Mouse (Mus musculus): Measurements from ENCODE around the gene Atg14. TPM values are rescaled to one million over a fixed set of nuclear protein-coding genes. Genes with fewer than 3 reads are reported as not detected.
"Not testable (repeated sequence)": the region's sequence is repeated elsewhere in the genome, so short reads cannot be mapped to it uniquely, and the experiment has no call there.

Atg14 gene
- 10.9 and 13.1 TPM in 2 replicates for polyA plus RNA-seq (2012; rRNA removed)

DNA sequence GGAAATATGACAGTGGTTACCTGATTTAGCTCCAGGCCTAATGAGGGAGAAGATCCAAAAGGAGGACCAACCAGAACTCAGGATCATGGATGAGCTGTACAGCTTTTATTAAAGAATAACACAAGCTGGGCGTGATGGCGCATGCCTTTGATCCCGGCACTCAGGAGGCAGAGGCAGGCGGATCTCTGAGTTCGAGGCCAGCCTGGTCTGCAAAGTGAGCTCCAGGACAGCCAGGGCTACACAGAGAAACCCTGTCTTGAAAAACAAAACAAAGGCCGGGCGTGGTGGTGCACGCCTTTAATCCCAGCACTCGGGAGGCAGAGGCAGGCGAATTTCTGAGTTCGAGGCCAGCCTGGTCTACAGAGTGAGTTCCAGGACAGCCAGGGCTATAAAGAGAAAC lies at the start of gene Atg14:
Gene Atg14, minus strand, starts transcription at position 101 of the 400 bp plus-strand sequence.
- DNase-seq (ENCODE audit: low spot score): not testable (repeated sequence)

DNA sequence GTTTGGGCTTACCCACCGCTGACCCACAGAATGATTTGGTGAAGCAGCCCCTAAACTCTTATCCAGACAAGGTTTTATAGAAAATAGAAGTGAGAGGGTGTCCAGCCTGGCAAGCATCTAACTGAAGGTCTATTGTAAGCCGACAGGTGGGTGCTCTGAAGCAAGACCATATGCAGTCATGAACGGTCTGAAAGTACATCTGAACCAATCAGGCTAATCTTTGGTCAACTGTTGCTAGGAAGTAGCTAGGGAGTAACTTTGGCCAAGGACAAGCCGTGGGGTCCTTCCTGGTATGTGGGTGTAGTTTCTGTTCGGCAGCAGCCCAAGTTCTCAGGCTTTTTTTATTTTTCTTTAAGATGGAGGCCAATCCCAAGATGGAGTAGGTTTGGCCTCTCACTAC lies 48.4 kb upstream of the Atg14 start:
- DNase-seq (ENCODE audit: low spot score): no peak

DNA sequence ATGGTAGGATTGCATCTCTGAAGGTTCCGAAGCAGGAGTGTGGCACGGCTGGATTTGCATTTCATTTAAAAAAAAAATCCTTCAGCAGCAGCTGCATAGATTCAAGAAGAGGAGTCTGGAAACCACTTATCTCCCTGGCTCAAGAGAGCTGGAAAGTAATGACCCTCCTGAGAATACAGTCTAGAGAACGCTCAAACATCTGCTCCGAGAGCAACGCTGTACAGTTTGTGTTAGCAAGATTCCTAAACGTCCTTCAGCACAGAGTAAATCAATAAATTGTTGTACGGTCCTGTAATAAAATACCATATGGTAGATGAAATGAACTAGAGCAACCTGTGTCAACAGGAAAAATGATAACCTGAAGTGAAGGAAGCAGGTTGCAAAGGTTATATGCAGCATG lies 42.8 kb upstream of the Atg14 start:
- no peak for DNase-seq (ENCODE audit: low spot score)

DNA sequence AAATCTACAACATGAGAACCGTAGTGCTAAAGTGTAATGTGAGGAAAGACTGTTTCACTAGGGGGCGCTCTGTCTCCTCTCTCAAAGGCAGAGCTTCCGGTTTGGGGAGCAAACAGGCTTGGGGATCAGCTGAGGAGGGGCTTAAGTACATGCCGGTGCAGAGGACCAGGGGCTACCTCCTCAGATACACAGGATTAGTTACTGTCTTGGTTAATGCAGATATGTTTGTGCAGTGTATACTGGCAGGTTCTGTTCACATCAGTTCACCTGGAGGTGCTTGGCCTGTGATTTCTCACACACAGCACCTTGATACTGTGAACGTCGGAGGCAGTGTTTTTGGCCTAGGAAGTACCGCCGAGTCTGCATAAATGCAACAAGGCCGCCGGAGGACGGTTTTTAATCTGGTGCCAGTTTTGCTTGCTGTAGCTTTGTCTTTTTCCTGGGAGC lies 27.5 kb upstream of the Atg14 start:
- DNase-seq (ENCODE audit: low spot score): peak; percentile 40

DNA sequence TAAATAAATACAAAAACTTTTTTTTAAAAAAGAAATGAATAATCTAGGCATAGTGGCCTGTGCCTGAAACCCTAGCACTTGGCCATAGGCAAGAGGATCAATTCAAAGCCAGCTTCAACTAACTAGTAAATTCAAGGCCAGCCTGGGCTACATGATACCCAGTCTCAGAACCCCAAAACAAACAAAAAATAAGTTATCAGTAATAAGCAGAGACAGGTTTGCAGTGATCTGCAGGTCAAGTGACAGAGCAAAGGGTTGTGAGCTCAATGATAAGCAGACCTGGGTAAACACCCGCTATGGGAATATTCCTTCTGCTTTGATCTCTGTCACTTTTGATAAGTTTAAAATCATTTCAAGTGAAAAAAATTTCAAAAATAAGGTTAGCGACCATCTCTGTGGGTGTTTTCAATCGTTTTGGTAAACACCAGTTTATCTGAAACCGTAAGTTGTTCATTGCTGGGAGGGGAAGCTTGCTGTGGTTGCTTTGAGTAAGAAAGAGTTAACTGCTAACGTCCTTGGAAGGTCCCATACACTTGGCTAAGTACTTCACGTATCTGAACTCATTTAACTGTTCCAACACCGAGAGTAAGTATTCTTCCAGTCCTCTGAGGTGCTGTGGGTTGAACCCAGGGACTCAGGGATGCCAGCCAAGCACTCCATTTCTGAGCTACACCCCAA lies 24.1 kb upstream of the Atg14 start:
- no peak for DNase-seq (ENCODE audit: low spot score)

DNA sequence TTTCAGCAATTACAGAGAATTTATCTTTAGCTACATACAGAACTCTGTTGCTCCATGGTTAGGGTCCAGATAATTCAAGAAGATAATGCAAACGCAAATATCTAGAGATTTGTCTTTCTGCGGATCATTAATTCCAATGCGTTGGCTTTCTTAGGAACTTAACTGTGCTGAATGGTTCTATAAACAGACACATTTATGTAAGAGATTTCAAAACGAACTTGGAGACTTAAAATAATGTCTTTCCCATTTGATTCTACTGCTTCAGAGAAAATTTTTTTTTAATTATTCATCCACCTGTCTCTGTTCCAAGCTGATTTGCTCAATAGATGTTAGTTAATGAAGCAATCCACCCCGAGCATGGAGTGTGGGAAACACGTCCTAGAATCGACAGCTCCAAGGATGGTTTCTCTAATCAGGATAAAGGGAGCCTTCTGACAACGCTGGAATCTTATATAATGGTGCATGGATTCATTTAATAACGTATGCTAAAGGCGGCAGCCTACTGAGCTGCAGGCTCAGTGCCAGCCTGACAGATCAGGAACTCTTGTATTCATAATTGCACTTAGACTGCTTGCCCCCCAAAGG lies 20.0 kb upstream of the Atg14 start:
- DNase-seq (ENCODE audit: low spot score): no peak

DNA sequence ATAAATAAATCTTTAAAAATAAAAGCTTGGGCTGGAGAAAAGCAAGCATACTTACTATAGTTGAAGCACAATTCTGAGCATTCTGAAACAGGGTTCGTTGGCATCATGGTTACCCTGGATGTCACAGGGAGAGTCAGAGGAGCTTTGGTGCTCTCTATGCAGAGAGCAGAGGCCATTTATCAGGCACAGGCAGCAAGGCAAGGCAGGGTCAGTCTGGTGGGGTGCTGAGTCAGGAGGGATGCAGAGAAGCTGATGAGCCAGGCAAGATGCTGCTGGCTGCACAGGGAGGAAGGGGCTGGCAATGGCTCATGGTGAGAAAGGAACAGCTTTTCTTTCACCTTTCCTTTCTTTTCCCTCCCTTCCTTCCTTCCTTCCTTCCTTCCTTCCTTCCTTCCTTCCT lies 19.0 kb upstream of the Atg14 start:
- no peak for DNase-seq (ENCODE audit: low spot score)

DNA sequence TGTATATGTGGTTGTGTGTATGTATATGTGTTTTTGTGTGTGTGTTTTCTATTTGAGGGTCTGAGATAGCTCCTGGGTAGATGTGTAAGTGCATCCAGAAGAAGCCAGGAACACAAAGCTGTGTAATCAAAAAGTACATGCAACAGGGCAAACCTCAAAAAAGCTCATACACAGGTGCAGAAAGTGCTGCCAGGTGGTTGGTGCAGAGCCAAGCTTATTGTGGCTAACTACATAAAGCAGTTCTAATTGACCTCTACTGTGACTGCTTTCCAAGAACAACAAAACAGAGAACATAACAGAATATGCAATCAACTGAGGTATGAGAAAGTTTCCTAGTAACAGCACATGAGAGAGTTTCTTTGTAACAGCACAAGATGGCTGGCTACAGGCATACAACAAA lies 13.9 kb upstream of the Atg14 start:
- no peak for DNase-seq (ENCODE audit: low spot score)

DNA sequence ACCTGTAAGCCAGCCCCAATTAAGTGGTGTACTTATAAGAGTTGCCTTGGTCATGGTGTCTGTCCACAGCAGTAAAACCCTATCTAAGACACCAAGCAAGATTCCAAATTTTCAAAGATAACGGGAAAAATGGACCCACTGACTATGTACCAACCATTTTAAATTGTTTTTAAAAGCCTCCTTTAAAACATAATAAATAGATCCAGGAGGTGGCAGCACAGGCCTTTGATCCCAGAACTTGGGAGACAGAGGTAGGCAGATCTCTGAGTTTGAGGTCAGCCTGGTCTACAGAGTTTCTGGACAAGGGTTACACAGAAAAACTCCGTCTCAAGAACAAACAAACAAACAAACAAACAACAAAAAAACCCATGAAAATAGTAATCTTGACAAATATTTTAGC lies 11.2 kb upstream of the Atg14 start:
- DNase-seq (ENCODE audit: low spot score): no peak

DNA sequence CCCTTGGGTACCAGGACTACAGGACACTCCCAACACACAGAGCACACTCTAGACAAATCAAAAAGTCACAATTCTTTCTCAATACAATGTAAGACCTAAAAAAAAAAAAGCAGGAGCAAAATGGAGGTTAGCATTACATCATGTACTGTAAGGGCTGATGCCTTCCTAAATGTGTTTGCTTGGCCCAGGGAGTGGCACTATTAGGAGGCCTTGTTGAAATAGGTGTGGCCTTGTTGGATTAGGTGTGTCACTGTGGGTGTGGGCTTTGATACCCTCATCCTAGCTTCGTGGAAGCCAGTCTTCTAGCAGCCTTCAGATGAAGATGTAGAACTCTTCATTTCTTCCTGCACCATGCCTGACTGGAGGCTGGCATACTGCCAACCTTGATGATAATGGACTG lies 10.8 kb upstream of the Atg14 start:
- no peak for DNase-seq (ENCODE audit: low spot score)

DNA sequence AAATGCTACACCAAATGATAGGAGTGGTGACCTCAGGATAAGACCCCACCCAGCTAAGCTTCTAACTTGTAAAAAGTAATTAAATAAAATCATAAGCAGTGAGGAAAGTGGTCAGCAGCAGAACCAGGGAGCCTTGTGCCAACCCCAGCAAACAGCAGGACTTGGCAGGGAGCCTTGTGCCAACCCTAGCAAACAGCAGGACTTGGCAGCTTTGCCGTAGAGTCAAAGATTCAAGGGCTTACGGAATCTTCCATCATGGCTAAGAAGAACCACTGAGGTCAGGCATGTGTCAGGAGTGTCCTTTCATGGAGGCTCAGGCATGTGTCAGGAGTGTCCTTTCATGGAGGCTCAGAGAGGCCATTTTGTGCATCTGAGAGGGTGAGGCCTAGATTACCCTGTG lies 7.6 kb upstream of the Atg14 start:
- no peak for DNase-seq (ENCODE audit: low spot score)

DNA sequence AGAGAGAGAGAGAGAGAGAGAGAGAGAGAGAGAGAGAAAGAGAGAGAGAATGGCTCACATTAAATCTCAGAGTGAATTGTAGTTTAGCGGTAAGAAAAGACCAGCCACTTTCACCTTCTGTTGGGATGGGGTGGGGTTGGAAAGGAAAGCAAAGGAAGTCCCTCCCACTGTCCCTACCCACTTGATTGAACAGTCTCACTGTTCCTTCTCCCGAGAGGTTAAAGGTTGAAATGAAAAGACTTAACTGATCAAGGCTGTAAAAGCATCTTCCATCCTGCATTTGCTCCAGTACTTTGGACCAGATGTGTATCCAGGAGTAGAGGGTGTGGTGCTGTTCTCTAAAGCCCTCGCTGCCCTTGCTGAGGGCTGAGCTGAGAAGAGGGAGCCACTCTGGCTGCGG lies 6.2 kb upstream of the Atg14 start:
- no peak for DNase-seq (ENCODE audit: low spot score)

DNA sequence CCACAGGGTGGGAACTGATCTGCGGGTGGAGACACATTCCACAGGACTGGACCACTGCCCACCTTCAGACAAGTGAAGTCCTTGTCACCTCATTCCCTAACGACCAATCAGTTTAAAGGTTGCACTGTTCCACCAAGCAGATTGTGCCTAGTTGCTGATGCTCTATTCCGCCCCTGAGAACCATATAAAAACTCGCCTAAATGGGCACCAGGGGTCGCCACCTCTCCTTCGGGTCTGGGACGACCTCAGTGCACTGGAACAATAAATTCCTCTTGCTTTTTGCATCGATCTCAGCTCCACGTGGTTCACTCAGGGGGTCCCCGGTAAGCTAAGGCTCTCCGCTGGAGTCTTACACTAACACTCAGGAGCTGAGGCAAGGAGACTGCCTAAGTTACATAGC lies 4.3 kb upstream of the Atg14 start:
- DNase-seq (ENCODE audit: low spot score): no peak

DNA sequence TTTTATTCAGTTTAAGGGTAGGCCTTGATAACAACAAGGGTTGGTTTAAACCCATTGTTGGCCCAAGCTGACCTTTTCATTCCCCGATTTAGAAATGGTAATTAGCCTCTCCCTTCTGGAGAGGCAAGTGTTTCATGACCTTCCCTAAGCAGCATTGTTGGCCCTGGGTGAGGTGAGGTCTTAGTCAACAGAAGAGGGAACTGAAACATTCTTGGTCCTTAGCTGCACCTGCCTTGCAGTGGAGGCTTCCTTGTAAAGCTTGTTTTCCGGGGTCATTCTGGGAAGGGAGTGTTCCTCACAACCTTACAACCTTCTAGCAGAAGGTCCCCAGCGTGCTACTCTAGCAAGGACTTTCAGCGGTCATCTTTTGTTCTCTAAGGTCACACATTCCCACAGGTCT lies 2.3 kb upstream of the Atg14 start:
- no peak for DNase-seq (ENCODE audit: low spot score)

DNA sequence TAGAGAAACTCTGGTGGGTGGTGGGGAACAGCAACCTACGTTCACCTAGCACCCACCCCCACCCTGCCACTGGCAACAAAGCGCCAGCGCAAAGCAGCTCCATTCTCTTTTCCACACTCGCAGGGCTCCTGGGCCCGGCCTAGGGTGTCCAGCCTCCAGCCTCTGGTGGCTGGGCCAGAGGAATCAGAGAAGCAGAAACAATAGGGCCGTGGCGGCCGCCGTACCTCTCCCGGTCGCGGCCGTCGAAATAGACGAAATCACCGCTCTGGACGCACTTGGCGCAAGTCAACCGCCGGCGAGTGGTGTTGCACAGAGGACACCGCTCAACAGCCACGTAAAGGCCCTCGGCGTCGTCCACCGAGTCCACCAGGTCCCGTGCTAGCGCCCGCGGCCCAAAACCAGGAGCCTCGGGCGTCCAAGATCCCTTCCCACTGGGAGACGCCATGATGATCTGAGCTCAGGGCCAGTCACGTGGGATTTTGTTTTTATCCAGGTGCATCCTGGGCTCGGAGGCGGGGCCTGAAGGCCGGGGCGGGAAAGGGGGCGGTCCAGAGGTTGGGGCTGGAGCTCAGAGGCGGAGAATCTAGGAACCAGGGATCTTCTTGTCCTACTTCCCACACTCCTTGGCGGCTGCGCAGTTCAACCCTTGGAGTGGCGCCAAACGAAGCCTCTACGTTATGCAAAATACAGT lies 2.3 kb downstream of the Atg14 start:
- DNase-seq (ENCODE audit: low spot score): peak; percentile 82

DNA sequence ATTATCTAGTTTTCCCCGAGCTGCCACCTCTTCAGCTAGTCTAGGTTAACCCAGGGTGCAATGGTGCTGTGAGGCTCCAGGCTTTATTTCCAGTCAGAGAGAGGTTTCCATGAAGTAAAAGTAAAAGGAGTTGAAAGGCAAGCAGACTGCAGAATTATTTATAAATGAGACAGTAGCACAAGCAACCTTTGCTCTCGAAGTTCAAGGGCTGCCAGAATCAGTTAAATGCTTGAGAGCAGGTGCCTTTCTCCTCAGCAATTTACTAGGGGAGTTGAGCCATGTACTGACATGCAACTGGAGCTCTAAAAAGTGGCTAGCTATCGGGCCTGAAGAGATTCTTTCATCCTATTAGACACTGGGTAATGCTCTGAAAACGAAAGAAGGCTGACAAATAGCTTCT lies 7.3 kb downstream of the Atg14 start:
- no peak for DNase-seq (ENCODE audit: low spot score)

DNA sequence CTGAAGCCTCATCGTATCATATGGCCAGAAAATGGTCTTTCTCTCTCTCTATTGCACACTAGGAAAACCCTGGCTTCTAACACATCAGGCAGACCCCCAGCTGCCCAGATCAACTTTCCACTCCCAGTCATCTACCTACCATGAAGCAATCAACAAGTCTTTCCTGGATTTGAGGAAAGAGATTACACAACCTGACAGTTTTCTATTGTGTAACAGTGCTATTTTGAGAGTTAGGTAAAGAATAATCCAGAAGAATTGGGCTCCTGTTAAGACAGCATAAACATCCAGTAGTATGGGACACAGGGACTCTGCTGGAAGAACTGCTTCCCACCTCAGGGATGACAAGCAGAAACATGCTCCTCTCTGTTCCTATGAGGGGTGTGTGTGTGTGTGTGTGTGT lies 7.9 kb downstream of the Atg14 start:
- no peak for DNase-seq (ENCODE audit: low spot score)

DNA sequence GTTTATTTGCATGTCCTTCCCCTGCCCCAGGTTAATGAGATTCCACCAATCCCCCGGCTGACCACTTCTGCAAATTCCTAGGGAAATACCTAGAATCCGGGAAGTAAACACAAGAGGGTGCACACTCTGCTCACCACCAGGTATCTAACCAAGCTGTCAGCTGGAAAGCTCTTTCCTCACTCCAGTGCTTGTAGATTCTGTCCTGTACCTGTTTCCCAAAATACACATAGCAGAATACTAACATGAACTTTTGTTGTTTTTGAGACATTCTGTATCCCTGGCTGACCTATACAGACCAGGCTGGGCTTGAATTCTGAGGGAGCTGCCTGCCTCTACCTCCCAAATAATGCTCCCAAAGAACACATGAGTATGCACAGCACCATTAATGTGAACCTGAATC lies 9.7 kb downstream of the Atg14 start:
- DNase-seq (ENCODE audit: low spot score): no peak

DNA sequence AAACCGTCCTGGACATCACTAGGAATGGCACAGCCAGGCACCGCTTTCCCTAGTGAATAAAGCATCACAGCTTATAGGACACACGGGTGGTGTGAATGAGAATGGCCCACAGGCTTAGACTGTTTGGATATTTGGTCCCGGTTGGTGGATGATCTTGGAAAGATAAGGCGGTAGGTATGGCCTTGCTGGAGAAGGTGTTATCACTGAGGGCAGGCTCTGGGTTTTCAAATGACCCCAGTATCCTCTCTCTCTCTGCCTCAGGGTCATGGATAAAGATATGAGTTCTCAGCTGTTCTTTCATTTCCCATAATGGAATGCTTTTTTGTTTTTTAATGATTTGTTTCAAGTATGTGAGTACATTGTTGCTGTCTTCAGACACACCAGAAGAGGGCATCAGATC lies 15.2 kb downstream of the Atg14 start:
- DNase-seq (ENCODE audit: low spot score): no peak

DNA sequence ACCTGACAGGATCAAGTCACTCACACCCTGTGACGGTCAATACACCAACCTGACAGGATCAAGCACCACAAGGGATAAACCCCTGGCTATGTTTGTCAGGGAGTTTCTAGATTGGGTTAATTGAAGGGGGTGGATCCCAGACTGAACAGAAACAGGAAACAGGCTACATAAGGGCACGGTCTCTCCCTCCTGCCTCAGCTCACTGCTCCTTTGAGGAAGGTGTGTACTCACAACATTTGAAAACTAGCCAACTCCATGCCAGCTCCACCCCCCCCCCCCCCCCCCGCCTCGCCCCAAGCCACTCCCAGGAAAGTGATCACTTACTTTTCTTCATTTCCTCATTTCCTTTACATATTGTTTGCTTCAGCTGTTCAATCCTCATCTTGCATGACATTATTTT lies 16.2 kb downstream of the Atg14 start:
- no peak for DNase-seq (ENCODE audit: low spot score)

DNA sequence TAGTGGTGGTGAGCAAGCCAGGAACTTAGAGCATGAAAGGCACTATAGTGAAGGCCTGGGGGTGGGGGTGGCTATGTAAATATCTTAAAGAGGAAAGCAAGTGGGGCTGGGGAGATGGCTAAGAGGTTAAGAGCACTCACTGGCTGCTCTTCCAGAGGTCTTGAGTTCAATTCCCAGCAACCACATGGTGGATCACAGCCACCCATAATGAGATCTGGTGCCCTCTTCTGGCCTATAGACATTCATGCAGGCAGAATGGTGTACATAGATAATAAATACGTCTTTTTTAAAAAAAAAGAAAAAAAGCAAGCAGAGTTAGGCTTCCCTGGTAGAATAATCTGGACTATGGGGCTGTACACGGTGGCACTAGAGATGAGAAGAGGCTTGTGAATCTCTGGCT lies 17.1 kb downstream of the Atg14 start:
- no peak for DNase-seq (ENCODE audit: low spot score)

DNA sequence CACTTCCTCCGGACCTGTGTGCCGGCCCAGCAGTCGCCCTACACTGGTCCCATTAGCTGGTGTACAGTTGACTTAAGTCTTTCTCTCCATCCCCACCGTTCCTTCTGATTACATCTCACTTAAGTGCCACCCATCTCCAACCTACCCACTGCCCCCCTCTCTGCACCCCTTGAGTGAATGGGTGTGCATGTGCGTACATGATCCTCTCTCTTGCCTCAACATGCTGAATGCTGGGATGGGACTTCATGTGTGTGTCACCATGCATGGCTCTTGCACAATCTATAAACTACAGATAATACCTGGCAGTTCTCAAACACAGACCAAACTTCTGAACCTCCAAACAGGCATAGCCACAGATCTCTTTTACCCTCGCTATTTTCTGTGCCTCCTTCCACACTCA lies 18.8 kb downstream of the Atg14 start:
- DNase-seq (ENCODE audit: low spot score): no peak

DNA sequence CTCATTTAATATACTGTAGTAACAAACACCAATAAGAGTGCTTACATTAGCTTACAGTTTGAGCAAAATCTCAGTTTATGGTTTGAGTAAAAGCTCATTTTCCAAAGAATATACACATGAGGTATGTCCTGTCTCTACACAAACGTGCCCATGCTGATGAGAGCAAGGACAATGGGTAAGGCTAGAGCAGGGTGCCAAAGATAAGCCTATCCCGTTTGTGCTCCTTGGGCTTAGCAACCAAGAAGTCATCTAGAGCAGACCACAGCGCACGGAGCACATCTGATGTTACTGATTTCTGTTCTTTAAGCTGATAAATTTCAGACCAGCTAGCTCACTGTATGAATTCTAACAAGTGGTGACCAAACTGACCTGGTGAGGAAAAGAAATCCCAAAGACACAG lies 25.6 kb downstream of the Atg14 start:
- no peak for DNase-seq (ENCODE audit: low spot score)
